Mouse (Mus musculus): ENCODE results near the gene Apobec1. TPM values are rescaled to one million over a fixed set of nuclear protein-coding genes. Genes with fewer than 3 reads are reported as not detected.
"Not testable (repeated sequence)": the region's sequence is repeated elsewhere in the genome, so short reads cannot be mapped to it uniquely, and the experiment has no call there.

The Apobec1 gene
- polyA plus RNA-seq, 1 experiment from 2014 or later = 5.5 TPM

DNA sequence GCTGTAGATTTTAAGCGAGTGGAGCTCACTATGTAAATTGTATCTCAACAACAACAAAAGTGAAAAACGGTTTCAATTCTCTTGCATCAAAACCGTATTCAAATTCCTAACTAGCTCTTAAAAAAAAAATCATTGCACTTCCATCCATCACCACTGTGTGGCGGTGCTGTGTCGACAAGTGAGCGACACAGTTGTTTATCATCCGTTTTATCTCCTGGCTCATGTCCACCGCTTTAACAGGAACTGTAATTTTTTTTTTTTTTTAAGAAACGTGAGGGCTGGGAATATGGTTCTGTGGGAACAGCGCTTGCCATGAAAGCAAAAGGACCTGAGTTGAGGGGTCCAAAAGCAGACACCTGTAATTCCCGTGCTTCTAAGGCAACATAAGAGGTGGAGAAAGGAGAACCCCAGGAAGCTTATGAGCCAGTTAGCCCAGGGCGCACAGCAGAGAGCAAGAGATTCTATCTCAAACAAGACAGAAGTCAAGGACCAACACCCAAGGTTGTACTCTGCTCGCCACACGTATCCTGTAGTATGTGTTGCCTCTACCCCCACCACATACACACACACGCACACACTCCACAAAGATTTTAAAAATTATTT, 45.2 kb downstream of the Apobec1 start:
- no peak for ATAC-seq (ENCODE audit: insufficient number of reproducible peaks, low FRiP score, low TSS enrichment, low read depth)
- Histone ChIP-seq H3K36me3 (no peaks in the 10 kb centered on the region), H3K4me3 (replicated peaks) (no peak overlapping the region), H3K27ac (replicated peaks) (no peak overlapping the region), H3K9me3 (replicated peaks) (no peaks in the 10 kb centered on the region), H3K27me3 (peaks cover 16% of the 10 kb centered on the region; the same call in 1 of the 2 replicates), H3K9ac (no peak overlapping the region), H3K4me1 (0 out of 2 replicates have a peak, but pooled peaks cover 5% of the 10 kb centered on the region), H3K4me2 (replicated peaks) (no peak overlapping the region; the same call in 1 of the 2 replicates)
- WGBS = 23% methylated on average over 15 of the region's 15 CpGs

GRCm38 (mm10) chr6:122555266-122555665, 47.0 kb downstream of the Apobec1 start:
- H3K9me3 ChIP-seq (replicated peaks) = no peaks in the 10 kb centered on the region
- H3K27me3 ChIP-seq = peaks cover 12% of the 10 kb centered on the region; the same call in 1 of the 2 replicates
- WGBS = 33% methylated on average over 7 of the region's 7 CpGs
- no peak overlapping the region for H3K9ac ChIP-seq
- H3K4me3 ChIP-seq (replicated peaks) = no peak overlapping the region
- H3K4me1 ChIP-seq = 0 out of 2 replicates have a peak, but pooled peaks cover under 1% of the 10 kb centered on the region
- no peak for ATAC-seq (ENCODE audit: insufficient number of reproducible peaks, low FRiP score, low TSS enrichment, low read depth)
- no peak overlapping the region for H3K27ac ChIP-seq (replicated peaks)
- no peaks in the 10 kb centered on the region for H3K36me3 ChIP-seq
- no peak overlapping the region for H3K4me2 ChIP-seq (replicated peaks)

DNA sequence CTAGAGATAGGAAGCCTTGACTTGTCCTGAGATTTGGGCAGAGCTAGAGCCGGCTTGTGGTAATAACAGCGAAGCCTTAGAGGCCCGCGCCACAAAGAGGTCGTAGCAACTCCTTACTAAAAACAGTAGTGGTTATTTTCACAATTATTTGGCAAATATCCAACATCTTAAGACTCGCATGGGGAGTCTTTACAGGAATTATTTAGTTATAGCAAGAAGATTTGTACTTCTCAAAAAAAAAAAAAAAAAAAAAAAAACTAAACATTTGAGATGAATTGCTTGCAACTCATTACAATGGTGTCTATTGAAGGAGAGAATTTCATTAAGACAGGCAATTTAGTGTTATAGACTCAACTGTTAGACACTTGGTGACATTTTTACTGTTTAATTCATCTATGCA, 48.1 kb downstream of the Apobec1 start:
- Histone ChIP-seq H3K27ac (replicated peaks) (no peak overlapping the region), H3K36me3 (no peaks in the 10 kb centered on the region), H3K9ac (no peak overlapping the region), H3K4me3 (replicated peaks) (no peak overlapping the region), H3K4me1 (no peaks in the 10 kb centered on the region), H3K27me3 (peaks cover 12% of the 10 kb centered on the region; the same call in 1 of the 2 replicates), H3K9me3 (replicated peaks) (no peaks in the 10 kb centered on the region), H3K4me2 (replicated peaks) (no peak overlapping the region)
- WGBS = 69% methylated on average over 6 of the region's 6 CpGs
- ATAC-seq (ENCODE audit: insufficient number of reproducible peaks, low FRiP score, low TSS enrichment, low read depth) = no peak

DNA sequence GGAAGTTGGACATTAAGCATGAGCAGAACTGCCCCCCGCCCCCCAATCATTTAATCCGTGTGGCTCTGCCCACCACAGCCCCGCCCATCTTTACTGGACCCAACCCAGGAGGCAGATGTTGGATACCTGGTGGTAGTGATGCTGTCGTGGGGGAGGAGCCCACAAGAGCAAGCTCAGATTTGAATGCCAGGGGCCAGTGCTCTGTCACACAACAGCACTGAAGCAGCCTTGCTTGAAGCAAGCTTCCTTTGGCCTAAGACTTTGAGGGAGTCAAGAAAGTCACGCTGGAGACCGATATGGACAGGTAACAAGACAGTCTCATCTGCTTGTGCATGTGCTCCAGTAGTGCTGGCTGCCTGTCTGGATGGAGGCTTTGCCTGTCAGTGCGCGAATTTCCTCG, 48.6 kb downstream of the Apobec1 start, which contains the start of gene Aicda:
Gene Aicda, plus strand, starts transcription at position 196 of the 400 bp plus-strand sequence.
- Histone ChIP-seq H3K27me3 (peaks cover 12% of the 10 kb centered on the region; the same call in 1 of the 2 replicates), H3K36me3 (no peaks in the 10 kb centered on the region), H3K27ac (replicated peaks) (no peak within 1 kb of the TSS), H3K9me3 (replicated peaks) (no peaks in the 10 kb centered on the region), H3K4me3 (replicated peaks) (no peak within 1 kb of the TSS), H3K9ac (no peak within 1 kb of the TSS), H3K4me1 (no peaks in the 10 kb centered on the region), H3K4me2 (replicated peaks) (no peak within 1 kb of the TSS)
- 55% methylated on average over 9 of the region's 9 CpGs for WGBS
- ATAC-seq (ENCODE audit: insufficient number of reproducible peaks, low FRiP score, low TSS enrichment, low read depth) = no peak

- H3K27me3 ChIP-seq = no peaks in the 10 kb centered on the region
- H3K4me3 ChIP-seq (replicated peaks) = no peak overlapping the region
- ATAC-seq (ENCODE audit: insufficient number of reproducible peaks, low FRiP score, low TSS enrichment, low read depth) = no peak
- H3K9ac ChIP-seq = no peak overlapping the region
- WGBS = 60% methylated on average over 10 of the region's 10 CpGs
- H3K4me1 ChIP-seq = no peaks in the 10 kb centered on the region
- H3K36me3 ChIP-seq = no peaks in the 10 kb centered on the region
- no peak overlapping the region for H3K27ac ChIP-seq (replicated peaks)
- H3K9me3 ChIP-seq (replicated peaks) = no peaks in the 10 kb centered on the region
- no peak overlapping the region for H3K4me2 ChIP-seq (replicated peaks)
These were observed 56.3 kb downstream of the Apobec1 start for GRCm38 (mm10) chr6:122545948-122546347.

DNA sequence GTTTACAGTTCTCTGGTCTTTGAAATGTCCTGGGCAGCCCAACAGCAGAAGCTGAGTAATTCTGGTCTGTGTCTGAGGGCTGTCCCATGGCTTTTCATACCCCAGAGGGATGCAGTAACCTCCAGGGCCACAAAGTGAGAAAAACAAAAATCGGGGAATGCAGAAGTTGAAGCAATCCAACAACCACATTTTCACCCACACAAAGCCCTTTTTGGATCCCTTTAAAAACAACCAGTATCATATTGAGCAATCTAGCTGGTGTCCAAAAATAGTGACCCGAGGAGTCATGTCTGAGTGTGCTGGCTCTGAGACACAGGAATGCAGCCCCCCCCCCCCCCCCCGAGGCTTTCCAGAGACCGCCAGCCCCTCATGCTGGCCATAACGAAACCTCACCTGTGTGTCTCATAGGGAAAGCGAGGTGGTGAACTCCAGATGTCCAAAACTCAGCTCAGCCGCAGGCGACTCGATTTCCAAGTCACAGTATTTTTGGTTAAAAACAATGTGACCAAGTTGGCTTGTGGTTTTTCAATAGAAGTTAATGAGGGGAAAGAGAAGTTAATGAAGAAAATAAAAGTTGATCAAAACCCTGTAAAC, 56.9 kb downstream of the Apobec1 start:
- ATAC-seq (ENCODE audit: insufficient number of reproducible peaks, low FRiP score, low TSS enrichment, low read depth) = no peak
- Histone ChIP-seq H3K27me3 (no peaks in the 10 kb centered on the region), H3K4me1 (no peaks in the 10 kb centered on the region), H3K9ac (no peak overlapping the region), H3K4me3 (replicated peaks) (no peak overlapping the region), H3K36me3 (no peaks in the 10 kb centered on the region), H3K4me2 (replicated peaks) (no peak overlapping the region), H3K9me3 (replicated peaks) (no peaks in the 10 kb centered on the region), H3K27ac (replicated peaks) (no peak overlapping the region)
- WGBS = 57% methylated on average over 9 of the region's 9 CpGs

- Histone ChIP-seq H3K36me3 (no peaks in the 10 kb centered on the region), H3K4me2 (replicated peaks) (no peak overlapping the region), H3K27ac (replicated peaks) (no peak overlapping the region), H3K9me3 (replicated peaks) (no peaks in the 10 kb centered on the region), H3K4me1 (no peaks in the 10 kb centered on the region), H3K4me3 (replicated peaks) (no peak overlapping the region), H3K9ac (no peak overlapping the region), H3K27me3 (no peaks in the 10 kb centered on the region)
- ATAC-seq (ENCODE audit: insufficient number of reproducible peaks, low FRiP score, low TSS enrichment, low read depth) = no peak; the same call in 1 of the 2 replicates
- 93% methylated on average over 1 of the region's 1 CpGs for WGBS
These were observed 57.6 kb downstream of the Apobec1 start for GRCm38 (mm10) chr6:122544672-122545071.

DNA sequence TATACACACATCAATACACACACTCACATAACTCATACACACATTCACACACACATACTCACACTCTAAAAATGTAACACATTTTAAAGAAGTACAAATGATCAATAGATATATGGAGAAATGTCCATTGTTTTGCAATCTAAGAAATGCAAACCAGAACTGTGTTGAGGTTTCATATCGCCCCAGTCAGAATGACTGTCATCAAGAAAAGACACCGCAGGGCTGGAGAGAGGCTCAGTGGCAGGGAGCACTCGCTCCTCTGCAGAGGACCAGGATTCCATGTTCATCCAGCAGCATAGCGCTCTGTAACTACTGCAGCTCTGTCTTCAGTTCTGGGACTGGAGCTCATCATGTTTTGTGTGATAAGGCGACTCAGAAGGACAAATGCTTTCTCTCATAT, 58.7 kb downstream of the Apobec1 start:
- Histone ChIP-seq H3K27ac (replicated peaks) (no peak overlapping the region), H3K9me3 (replicated peaks) (no peaks in the 10 kb centered on the region), H3K27me3 (no peaks in the 10 kb centered on the region), H3K9ac (no peak overlapping the region), H3K4me3 (replicated peaks) (no peak overlapping the region), H3K36me3 (no peaks in the 10 kb centered on the region), H3K4me1 (no peaks in the 10 kb centered on the region), H3K4me2 (replicated peaks) (no peak overlapping the region)
- no peak for ATAC-seq (ENCODE audit: insufficient number of reproducible peaks, low FRiP score, low TSS enrichment, low read depth)
- 79% methylated on average over 5 of the region's 5 CpGs for WGBS

DNA sequence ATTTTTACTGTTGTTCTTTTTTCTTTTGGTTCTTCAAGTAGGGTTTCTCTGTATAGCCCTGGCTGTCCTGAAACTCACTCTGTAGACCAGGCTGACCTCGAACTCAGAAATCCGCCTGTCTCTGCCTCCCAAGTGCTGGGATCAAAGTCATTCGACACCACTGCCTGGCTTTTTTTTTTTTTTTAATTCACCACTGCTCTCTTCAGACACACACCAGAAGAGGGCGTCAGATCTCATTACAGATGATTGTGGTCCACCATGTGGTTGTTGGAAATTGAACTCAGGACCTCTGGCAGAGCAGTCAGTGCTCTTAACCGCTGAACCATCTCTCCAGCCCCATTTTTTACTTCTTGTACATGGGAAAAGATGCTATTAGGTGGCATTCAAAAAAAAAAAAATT, 59.8 kb downstream of the Apobec1 start:
- 76% methylated on average over 5 of the region's 5 CpGs for WGBS

DNA sequence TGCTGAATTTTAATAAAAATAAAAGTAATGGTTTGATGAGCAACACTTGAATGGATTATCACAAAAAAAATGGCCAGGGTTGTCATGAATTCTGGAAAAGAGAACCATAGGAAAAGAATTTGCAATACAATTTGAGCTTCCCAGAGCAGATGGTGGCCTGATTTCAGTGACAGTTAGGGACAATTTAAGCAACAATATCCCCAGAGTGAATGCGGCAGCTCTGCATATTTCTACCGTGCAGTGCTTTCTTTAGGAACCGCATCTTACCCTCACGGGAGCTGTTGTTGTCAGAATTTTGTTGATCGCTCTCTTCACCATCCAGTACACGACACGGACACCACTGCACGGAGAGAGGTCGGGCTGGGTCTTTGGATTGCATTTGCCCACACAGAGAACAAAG, 62.7 kb downstream of the Apobec1 start:
- H3K27me3 ChIP-seq = no peaks in the 10 kb centered on the region
- H3K9ac ChIP-seq = no peak overlapping the region
- no peaks in the 10 kb centered on the region for H3K9me3 ChIP-seq (replicated peaks)
- no peak for ATAC-seq (ENCODE audit: insufficient number of reproducible peaks, low FRiP score, low TSS enrichment, low read depth)
- no peak overlapping the region for H3K4me2 ChIP-seq (replicated peaks)
- no peaks in the 10 kb centered on the region for H3K36me3 ChIP-seq
- WGBS = 75% methylated on average over 9 of the region's 9 CpGs
- no peaks in the 10 kb centered on the region for H3K4me1 ChIP-seq
- no peak overlapping the region for H3K4me3 ChIP-seq (replicated peaks)
- no peak overlapping the region for H3K27ac ChIP-seq (replicated peaks)

More for the DNA sequence above, 59.8 kb downstream of the Apobec1 start:
- not testable (repeated sequence) for H3K27ac ChIP-seq (replicated peaks); ATAC-seq (ENCODE audit: insufficient number of reproducible peaks, low FRiP score, low TSS enrichment, low read depth); H3K27me3 ChIP-seq; H3K4me2 ChIP-seq (replicated peaks); H3K9me3 ChIP-seq (replicated peaks); H3K4me1 ChIP-seq; H3K36me3 ChIP-seq; H3K4me3 ChIP-seq (replicated peaks); H3K9ac ChIP-seq

GRCm38 (mm10) chr6:122534032-122534431, 68.2 kb downstream of the Apobec1 start:
- no peak for ATAC-seq (ENCODE audit: insufficient number of reproducible peaks, low FRiP score, low TSS enrichment, low read depth)
- WGBS = 26% methylated on average over 3 of the region's 3 CpGs
- Histone ChIP-seq H3K9me3 (replicated peaks) (no peaks in the 10 kb centered on the region), H3K4me1 (peaks cover 4% of the 10 kb centered on the region; the same call in 1 of the 2 replicates), H3K27me3 (no peaks in the 10 kb centered on the region), H3K27ac (replicated peaks) (no peak overlapping the region), H3K4me3 (replicated peaks) (no peak overlapping the region), H3K36me3 (no peaks in the 10 kb centered on the region), H3K4me2 (replicated peaks) (no peak overlapping the region), H3K9ac (no peak overlapping the region)
